Mouse (Mus musculus): ENCODE measurements around the gene Pdlim3. TPM values are rescaled to one million over a fixed set of nuclear protein-coding genes. Genes with fewer than 3 reads are reported as not detected.

Pdlim3 gene
- polyA plus RNA-seq, 1 experiment from 2014 or later, result 80.9 TPM

- no peaks in the 10 kb centered on the region for H3K27me3 ChIP-seq (replicated peaks)
- no peak overlapping the region for H3K4me3 ChIP-seq (replicated peaks)
- ATAC-seq, result no peak
- no peaks in the 10 kb centered on the region for H3K4me1 ChIP-seq (replicated peaks)
- H3K9ac ChIP-seq, result no peak overlapping the region
- no peaks in the 10 kb centered on the region for H3K9me3 ChIP-seq
- no peaks in the 10 kb centered on the region for H3K36me3 ChIP-seq
- H3K27ac ChIP-seq, result no peak overlapping the region
- no peak overlapping the region for H3K4me2 ChIP-seq (replicated peaks)
- WGBS, result 83% methylated on average over 11 of the region's 11 CpGs
Measured at GRCm38 (mm10) chr8:45913707-45914106, 28.4 kb downstream of the Pdlim3 start.

- Histone ChIP-seq H3K4me3 (replicated peaks) (no peak overlapping the region), H3K27ac (no peak overlapping the region), H3K36me3 (no peaks in the 10 kb centered on the region), H3K9ac (no peak overlapping the region), H3K9me3 (no peaks in the 10 kb centered on the region), H3K27me3 (replicated peaks) (no peaks in the 10 kb centered on the region), H3K4me2 (replicated peaks) (no peak overlapping the region), H3K4me1 (replicated peaks) (no peaks in the 10 kb centered on the region)
- WGBS, result 82% methylated on average over 3 of the region's 3 CpGs
- no peak for ATAC-seq
Measured at GRCm38 (mm10) chr8:45916496-45916895, 31.2 kb downstream of the Pdlim3 start.

GRCm38 (mm10) chr8:45917040-45917679, 31.9 kb downstream of the Pdlim3 start:
- WGBS, result 59% methylated on average over 20 of the region's 20 CpGs
- Histone ChIP-seq H3K4me3 (replicated peaks) (no peak overlapping the region), H3K27me3 (replicated peaks) (no peaks in the 10 kb centered on the region), H3K9me3 (no peaks in the 10 kb centered on the region), H3K4me2 (replicated peaks) (no peak overlapping the region), H3K9ac (no peak overlapping the region), H3K4me1 (replicated peaks) (no peaks in the 10 kb centered on the region), H3K36me3 (no peaks in the 10 kb centered on the region), H3K27ac (no peak overlapping the region)
- no peak for ATAC-seq

GRCm38 (mm10) chr8:45918891-45919290, 33.6 kb downstream of the Pdlim3 start:
- Histone ChIP-seq H3K9me3 (no peaks in the 10 kb centered on the region), H3K27ac (no peak overlapping the region), H3K4me2 (replicated peaks) (no peak overlapping the region), H3K9ac (no peak overlapping the region), H3K36me3 (no peaks in the 10 kb centered on the region), H3K4me1 (replicated peaks) (no peaks in the 10 kb centered on the region), H3K4me3 (replicated peaks) (no peak overlapping the region), H3K27me3 (replicated peaks) (no peaks in the 10 kb centered on the region)
- ATAC-seq, result no peak
- WGBS, result 81% methylated on average over 15 of the region's 15 CpGs

- WGBS, result 95% methylated on average over 7 of the region's 7 CpGs
- Histone ChIP-seq H3K9me3 (no peaks in the 10 kb centered on the region), H3K9ac (no peak overlapping the region), H3K27me3 (replicated peaks) (no peaks in the 10 kb centered on the region), H3K4me1 (replicated peaks) (no peaks in the 10 kb centered on the region), H3K4me3 (replicated peaks) (no peak overlapping the region), H3K4me2 (replicated peaks) (no peak overlapping the region), H3K36me3 (no peaks in the 10 kb centered on the region), H3K27ac (no peak overlapping the region)
- ATAC-seq, result no peak
Measured at GRCm38 (mm10) chr8:45920392-45920791, 35.1 kb downstream of the Pdlim3 start.

GRCm38 (mm10) chr8:45922116-45922515, 36.9 kb downstream of the Pdlim3 start:
- H3K9ac ChIP-seq, result no peak overlapping the region
- H3K4me3 ChIP-seq (replicated peaks), result no peak overlapping the region
- H3K4me1 ChIP-seq (replicated peaks), result no peaks in the 10 kb centered on the region
- H3K36me3 ChIP-seq, result no peaks in the 10 kb centered on the region
- no peak overlapping the region for H3K27ac ChIP-seq
- ATAC-seq, result no peak
- H3K9me3 ChIP-seq, result no peaks in the 10 kb centered on the region
- WGBS, result 92% methylated on average over 7 of the region's 7 CpGs
- H3K4me2 ChIP-seq (replicated peaks), result no peak overlapping the region
- no peaks in the 10 kb centered on the region for H3K27me3 ChIP-seq (replicated peaks)

- ATAC-seq, result peak; percentile 77
- Histone ChIP-seq H3K36me3 (no peaks in the 10 kb centered on the region), H3K9ac (no peak within 1 kb of the TSS), H3K9me3 (no peaks in the 10 kb centered on the region), H3K4me1 (replicated peaks) (0 out of 2 replicates have a peak, but pooled peaks cover 3% of the 10 kb centered on the region), H3K27me3 (replicated peaks) (no peaks in the 10 kb centered on the region), H3K4me2 (replicated peaks) (peak within 1 kb of the TSS; percentile 52), H3K27ac (no peak within 1 kb of the TSS), H3K4me3 (replicated peaks) (peak within 1 kb of the TSS; percentile 22; the same call in 1 of the 2 replicates)
- WGBS, result 6% methylated on average over 23 of the region's 23 CpGs
Measured at GRCm38 (mm10) chr8:45934582-45935014, 49.3 kb downstream of the Pdlim3 start, which contains the start of gene Ccdc110. Ccdc110 (plus strand) TSS chr8:45934619.

- 85% methylated on average over 9 of the region's 9 CpGs for whole genome bisulfite sequencing
- no peak for ATAC-seq
Measured at GRCm38 (mm10) chr8:45936986-45937385, 51.7 kb downstream of the Pdlim3 start.

GRCm38 (mm10) chr8:45946283-45946682, 61.0 kb downstream of the Pdlim3 start:
- Histone ChIP-seq H3K4me3 (replicated peaks) (no peak overlapping the region), H3K4me2 (replicated peaks) (no peak overlapping the region), H3K4me1 (replicated peaks) (no peaks in the 10 kb centered on the region), H3K27me3 (replicated peaks) (no peaks in the 10 kb centered on the region), H3K36me3 (no peaks in the 10 kb centered on the region), H3K9me3 (no peaks in the 10 kb centered on the region), H3K9ac (no peak overlapping the region), H3K27ac (no peak overlapping the region)
- no peak for ATAC-seq
- 93% methylated on average over 4 of the region's 4 CpGs for WGBS

More at GRCm38 (mm10) chr8:45936986-45937385, 51.7 kb downstream of the Pdlim3 start:
- H3K36me3 ChIP-seq, result no peaks in the 10 kb centered on the region
- 0 out of 2 replicates have a peak, but pooled peaks cover 3% of the 10 kb centered on the region for H3K4me1 ChIP-seq (replicated peaks)
- no peak overlapping the region for H3K9ac ChIP-seq
- H3K27ac ChIP-seq, result no peak overlapping the region
- no peak overlapping the region for H3K4me2 ChIP-seq (replicated peaks)
- no peak overlapping the region for H3K4me3 ChIP-seq (replicated peaks)
- H3K9me3 ChIP-seq, result no peaks in the 10 kb centered on the region
- no peaks in the 10 kb centered on the region for H3K27me3 ChIP-seq (replicated peaks)

- H3K9ac ChIP-seq, result no peak overlapping the region
- H3K36me3 ChIP-seq, result no peaks in the 10 kb centered on the region
- H3K9me3 ChIP-seq, result no peaks in the 10 kb centered on the region
- H3K27ac ChIP-seq, result no peak overlapping the region
- no peak overlapping the region for H3K4me2 ChIP-seq (replicated peaks)
- 57% methylated on average over 2 of the region's 2 CpGs for WGBS
- no peak for ATAC-seq
- no peaks in the 10 kb centered on the region for H3K4me1 ChIP-seq (replicated peaks)
- no peaks in the 10 kb centered on the region for H3K27me3 ChIP-seq (replicated peaks)
- H3K4me3 ChIP-seq (replicated peaks), result no peak overlapping the region
Measured at GRCm38 (mm10) chr8:45950622-45951021, 65.4 kb downstream of the Pdlim3 start.

Other genes starting within 250 kb of the Pdlim3 start
- gene Ccdc110, start 49.2 kb downstream of the Pdlim3 start, polyA plus RNA-seq (2015; fragmentation: Nextera tagmentation; extraction: Ambion mirVana), result not detected in 2 replicates
- 2.7 and 2.9 TPM in 2 replicates for gene 1700029J07Rik, start 89.8 kb downstream of the Pdlim3 start, polyA plus RNA-seq (2015; fragmentation: Nextera tagmentation; extraction: Ambion mirVana)
- gene Ufsp2, start 90.1 kb downstream of the Pdlim3 start, polyA plus RNA-seq (2015; fragmentation: Nextera tagmentation; extraction: Ambion mirVana), result 87.1 and 88.5 TPM in 2 replicates
- gene Lrp2bp, start 113.8 kb downstream of the Pdlim3 start, polyA plus RNA-seq (2015; fragmentation: Nextera tagmentation; extraction: Ambion mirVana), result 0.53 and 0.54 TPM in 2 replicates
- 37.7 and 42.0 TPM in 2 replicates for gene Ankrd37, start 120.2 kb downstream of the Pdlim3 start, polyA plus RNA-seq (2015; fragmentation: Nextera tagmentation; extraction: Ambion mirVana)

Data from intestine, embryonic 15.5 days (tissue).